Mouse (Mus musculus): Measurements from ENCODE around the gene Gm11397. TPM values are rescaled to one million over a fixed set of nuclear protein-coding genes. Genes with fewer than 3 reads are reported as not detected.
"Not testable (repeated sequence)": the region's sequence is repeated elsewhere in the genome, so short reads cannot be mapped to it uniquely, and the experiment has no call there.

The Gm11397 gene
- total RNA-seq (2022) = not detected

- DNase-seq (ENCODE audit: low spot score in 2 of 2) = not testable (repeated sequence)
Observed at GRCm38 (mm10) chr13:33395461-33395860, at the start of gene Gm11397. TSS of gene Gm11397 (plus strand) at chr13:33395761.

- DNase-seq (ENCODE audit: low spot score in 2 of 2) = not testable (repeated sequence)
Observed at GRCm38 (mm10) chr13:33356666-33357065, 38.9 kb upstream of the Gm11397 start.

- DNase-seq (ENCODE audit: low spot score in 2 of 2) = not testable (repeated sequence)
Observed at GRCm38 (mm10) chr13:33432714-33433113, 37.2 kb downstream of the Gm11397 start.

Other genes starting within 250 kb of the Gm11397 start
- gene Serpinb9c, start 236.0 kb upstream of the Gm11397 start, total RNA-seq (2022) = not detected
- gene Serpinb9d, start 202.8 kb upstream of the Gm11397 start, total RNA-seq (2022) = not detected
- not detected for gene Serpinb9e, start 146.1 kb upstream of the Gm11397 start, total RNA-seq (2022)
- gene Serpinb9f, start 71.7 kb upstream of the Gm11397 start, total RNA-seq (2022) = not detected
- not detected for gene Serpinb9g, start 89.0 kb downstream of the Gm11397 start, total RNA-seq (2022)

All from left cerebral cortex, adult 8-10 months (tissue).